Mouse (Mus musculus) mouse trophoblast stem cell (cell line): ENCODE data around the gene Tnfrsf21.

Experiments used
- in situ Hi-C, 2 experiments: fragments of 300-500 bp; cut with MseI, MboI; formaldehyde crosslinking; loops; 2 replicates in 1 of 2; 3 replicates in 1 of 2; pipeline ENCODE4 v1.15.1; 2025

Gene Tnfrsf21

GRCm38 (mm10) chr17:43024531-43024930 is 8.2 kb downstream of the Tnfrsf21 start:
- in situ Hi-C loops = loop anchor here in 1 of 2 experiments (25.0 kb wide), 1 partner anchor 438 kb away; no protein-coding TSS in a partner anchor

- in situ Hi-C loops = no loop called here
Observed at GRCm38 (mm10) chr17:43025048-43025447, 8.7 kb downstream of the Tnfrsf21 start.

- in situ Hi-C loops = no loop called here
Observed at GRCm38 (mm10) chr17:43025819-43026593, 9.7 kb downstream of the Tnfrsf21 start.

- in situ Hi-C loops = no loop called here
Observed at GRCm38 (mm10) chr17:43026708-43027107, 10.4 kb downstream of the Tnfrsf21 start.

- in situ Hi-C loops = no loop called here
Observed at GRCm38 (mm10) chr17:43029546-43029945, 13.2 kb downstream of the Tnfrsf21 start.

- in situ Hi-C loops = no loop called here
Observed at GRCm38 (mm10) chr17:43030290-43030689, 13.9 kb downstream of the Tnfrsf21 start.

- in situ Hi-C loops = no loop called here
Observed at GRCm38 (mm10) chr17:43032489-43033036, 16.2 kb downstream of the Tnfrsf21 start.

GRCm38 (mm10) chr17:43035386-43035785 is 19.0 kb downstream of the Tnfrsf21 start:
- in situ Hi-C loops = no loop called here

GRCm38 (mm10) chr17:43036058-43036757 is 19.9 kb downstream of the Tnfrsf21 start:
- in situ Hi-C loops = no loop called here

- in situ Hi-C loops = no loop called here
Observed at GRCm38 (mm10) chr17:43040571-43040970, 24.2 kb downstream of the Tnfrsf21 start.

- in situ Hi-C loops = no loop called here
Observed at GRCm38 (mm10) chr17:43050619-43051018, 34.3 kb downstream of the Tnfrsf21 start.

GRCm38 (mm10) chr17:43052791-43053190 is 36.4 kb downstream of the Tnfrsf21 start:
- in situ Hi-C loops = no loop called here

- in situ Hi-C loops = no loop called here
Observed at GRCm38 (mm10) chr17:43053943-43054342, 37.6 kb downstream of the Tnfrsf21 start.

- in situ Hi-C loops = no loop called here
Observed at GRCm38 (mm10) chr17:43058277-43059025, 42.1 kb downstream of the Tnfrsf21 start.

- in situ Hi-C loops = no loop called here
Observed at GRCm38 (mm10) chr17:43064705-43065104, 48.4 kb downstream of the Tnfrsf21 start.

- in situ Hi-C loops = no loop called here
Observed at GRCm38 (mm10) chr17:43068846-43069553, 52.6 kb downstream of the Tnfrsf21 start.

- in situ Hi-C loops = no loop called here
Observed at GRCm38 (mm10) chr17:43070946-43071345, 54.6 kb downstream of the Tnfrsf21 start.

- in situ Hi-C loops = no loop called here
Observed at GRCm38 (mm10) chr17:43072142-43072786, 55.9 kb downstream of the Tnfrsf21 start.

- in situ Hi-C loops = no loop called here
Observed at GRCm38 (mm10) chr17:43072787-43073148, 56.4 kb downstream of the Tnfrsf21 start.

GRCm38 (mm10) chr17:43074391-43074790 is 58.0 kb downstream of the Tnfrsf21 start:
- in situ Hi-C loops = no loop called here

GRCm38 (mm10) chr17:43075100-43075499 is 58.7 kb downstream of the Tnfrsf21 start:
- in situ Hi-C loops = no loop called here
